Mouse (Mus musculus): Measurements from ENCODE around the gene Bend7. TPM values are rescaled to one million over a fixed set of nuclear protein-coding genes. Genes with fewer than 3 reads are reported as not detected.

The Bend7 gene
- polyA plus RNA-seq, 1 experiment from 2014 or later, result 6.3 TPM

- no peak overlapping the region for H3K9ac ChIP-seq (replicated peaks; ENCODE audit: low read depth, low read length)
- 79% methylated on average over 6 of the region's 6 CpGs for WGBS
- H3K4me3 ChIP-seq (ENCODE audit: low read depth, low read length), result no peak overlapping the region
- H3K9me3 ChIP-seq (ENCODE audit: control insufficient read depth, low read depth, low read length), result no peaks in the 10 kb centered on the region
- H3K4me1 ChIP-seq (ENCODE audit: control insufficient read depth, insufficient read depth, low read length), result no peaks in the 10 kb centered on the region
- H3K27ac ChIP-seq (ENCODE audit: low read length), result no peak overlapping the region; the same call in 1 of the 2 replicates
- H3K36me3 ChIP-seq (ENCODE audit: control insufficient read depth, insufficient read depth, low read length), result no peaks in the 10 kb centered on the region
- no peak overlapping the region for H3K4me2 ChIP-seq (replicated peaks; ENCODE audit: low read depth, low read length)
- ATAC-seq (ENCODE audit: insufficient number of reproducible peaks, insufficient read depth, low FRiP score, low read depth), result no peak
- no peaks in the 10 kb centered on the region for H3K27me3 ChIP-seq (ENCODE audit: control insufficient read depth, insufficient read depth, low read length)
Measured at GRCm38 (mm10) chr2:4828446-4828997, 110.9 kb downstream of the Bend7 start.

- Histone ChIP-seq H3K27me3 (ENCODE audit: control insufficient read depth, insufficient read depth, low read length) (no peaks in the 10 kb centered on the region), H3K27ac (ENCODE audit: low read length) (peak overlapping the region; percentile 69; the same call in 1 of the 2 replicates), H3K4me3 (ENCODE audit: low read depth, low read length) (no peak overlapping the region), H3K9ac (replicated peaks; ENCODE audit: low read depth, low read length) (no peak overlapping the region), H3K4me1 (ENCODE audit: control insufficient read depth, insufficient read depth, low read length) (no peaks in the 10 kb centered on the region), H3K4me2 (replicated peaks; ENCODE audit: low read depth, low read length) (no peak overlapping the region), H3K36me3 (ENCODE audit: control insufficient read depth, insufficient read depth, low read length) (no peaks in the 10 kb centered on the region), H3K9me3 (ENCODE audit: control insufficient read depth, low read depth, low read length) (no peaks in the 10 kb centered on the region)
- 89% methylated on average over 4 of the region's 4 CpGs for WGBS
- no peak for ATAC-seq (ENCODE audit: insufficient number of reproducible peaks, insufficient read depth, low FRiP score, low read depth)
Measured at GRCm38 (mm10) chr2:4829007-4829406, 111.4 kb downstream of the Bend7 start.

GRCm38 (mm10) chr2:4829489-4830065 lies 111.9 kb downstream of the Bend7 start:
- ATAC-seq (ENCODE audit: insufficient number of reproducible peaks, insufficient read depth, low FRiP score, low read depth), result peak; percentile 83
- Histone ChIP-seq H3K4me1 (ENCODE audit: control insufficient read depth, insufficient read depth, low read length) (no peaks in the 10 kb centered on the region), H3K27ac (ENCODE audit: low read length) (peak overlapping the region; percentile 66), H3K9me3 (ENCODE audit: control insufficient read depth, low read depth, low read length) (no peaks in the 10 kb centered on the region), H3K27me3 (ENCODE audit: control insufficient read depth, insufficient read depth, low read length) (no peaks in the 10 kb centered on the region), H3K4me2 (replicated peaks; ENCODE audit: low read depth, low read length) (no peak overlapping the region), H3K9ac (replicated peaks; ENCODE audit: low read depth, low read length) (no peak overlapping the region), H3K36me3 (ENCODE audit: control insufficient read depth, insufficient read depth, low read length) (no peaks in the 10 kb centered on the region), H3K4me3 (ENCODE audit: low read depth, low read length) (no peak overlapping the region)
- WGBS, result 64% methylated on average over 6 of the region's 6 CpGs

DNA sequence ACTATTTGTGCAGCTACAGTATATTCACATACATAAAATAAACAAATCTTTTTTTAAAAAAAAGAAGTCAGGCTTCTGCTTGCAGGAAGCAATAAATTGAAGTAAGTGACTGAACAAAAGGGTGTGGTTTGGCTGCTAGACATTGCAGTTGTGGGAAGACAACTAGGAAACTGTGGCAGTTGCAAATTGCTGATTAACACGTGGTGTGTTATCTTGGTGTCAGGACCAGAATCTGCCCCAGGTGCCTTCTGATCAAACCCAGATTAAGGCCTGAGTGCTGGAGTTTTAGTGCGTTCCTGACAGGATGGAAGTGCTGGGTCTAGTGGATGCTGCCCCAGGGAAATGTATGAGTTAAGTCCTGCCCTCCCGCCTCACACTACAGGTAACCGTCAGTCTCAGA lies 113.9 kb downstream of the Bend7 start:
- H3K27ac ChIP-seq (ENCODE audit: low read length), result no peak overlapping the region
- H3K36me3 ChIP-seq (ENCODE audit: control insufficient read depth, insufficient read depth, low read length), result no peaks in the 10 kb centered on the region
- no peak overlapping the region for H3K4me2 ChIP-seq (replicated peaks; ENCODE audit: low read depth, low read length)
- H3K4me3 ChIP-seq (ENCODE audit: low read depth, low read length), result no peak overlapping the region
- 45% methylated on average over 4 of the region's 4 CpGs for WGBS
- no peaks in the 10 kb centered on the region for H3K4me1 ChIP-seq (ENCODE audit: control insufficient read depth, insufficient read depth, low read length)
- H3K9me3 ChIP-seq (ENCODE audit: control insufficient read depth, low read depth, low read length), result no peaks in the 10 kb centered on the region
- no peaks in the 10 kb centered on the region for H3K27me3 ChIP-seq (ENCODE audit: control insufficient read depth, insufficient read depth, low read length)
- H3K9ac ChIP-seq (replicated peaks; ENCODE audit: low read depth, low read length), result no peak overlapping the region
- no peak for ATAC-seq (ENCODE audit: insufficient number of reproducible peaks, insufficient read depth, low FRiP score, low read depth)

- no peak overlapping the region for H3K9ac ChIP-seq (replicated peaks; ENCODE audit: low read depth, low read length)
- no peak for ATAC-seq (ENCODE audit: insufficient number of reproducible peaks, insufficient read depth, low FRiP score, low read depth)
- H3K36me3 ChIP-seq (ENCODE audit: control insufficient read depth, insufficient read depth, low read length), result no peaks in the 10 kb centered on the region
- no peak overlapping the region for H3K4me3 ChIP-seq (ENCODE audit: low read depth, low read length)
- H3K9me3 ChIP-seq (ENCODE audit: control insufficient read depth, low read depth, low read length), result no peaks in the 10 kb centered on the region
- no peaks in the 10 kb centered on the region for H3K4me1 ChIP-seq (ENCODE audit: control insufficient read depth, insufficient read depth, low read length)
- WGBS, result 76% methylated on average over 4 of the region's 4 CpGs
- H3K27me3 ChIP-seq (ENCODE audit: control insufficient read depth, insufficient read depth, low read length), result no peaks in the 10 kb centered on the region
- H3K4me2 ChIP-seq (replicated peaks; ENCODE audit: low read depth, low read length), result no peak overlapping the region
- H3K27ac ChIP-seq (ENCODE audit: low read length), result no peak overlapping the region
Measured at GRCm38 (mm10) chr2:4832166-4832565, 114.5 kb downstream of the Bend7 start.

- no peak overlapping the region for H3K4me3 ChIP-seq (ENCODE audit: low read depth, low read length)
- no peak overlapping the region for H3K27ac ChIP-seq (ENCODE audit: low read length)
- WGBS, result 77% methylated on average over 2 of the region's 2 CpGs
- no peaks in the 10 kb centered on the region for H3K27me3 ChIP-seq (ENCODE audit: control insufficient read depth, insufficient read depth, low read length)
- no peaks in the 10 kb centered on the region for H3K9me3 ChIP-seq (ENCODE audit: control insufficient read depth, low read depth, low read length)
- H3K9ac ChIP-seq (replicated peaks; ENCODE audit: low read depth, low read length), result no peak overlapping the region
- no peaks in the 10 kb centered on the region for H3K36me3 ChIP-seq (ENCODE audit: control insufficient read depth, insufficient read depth, low read length)
- no peak for ATAC-seq (ENCODE audit: insufficient number of reproducible peaks, insufficient read depth, low FRiP score, low read depth)
- H3K4me1 ChIP-seq (ENCODE audit: control insufficient read depth, insufficient read depth, low read length), result no peaks in the 10 kb centered on the region
- H3K4me2 ChIP-seq (replicated peaks; ENCODE audit: low read depth, low read length), result no peak overlapping the region
Measured at GRCm38 (mm10) chr2:4849449-4849848, 131.8 kb downstream of the Bend7 start.

Other genes with a start within 250 kb of the Bend7 start
- 32.5 and 33.0 TPM in 2 replicates for gene Prpf18, start 65.7 kb upstream of the Bend7 start, polyA plus RNA-seq (2014; fragmentation: Nextera tagmentation; extraction: Ambion mirVana)
- 81.9 and 83.5 TPM in 2 replicates for gene Sephs1, start 163.7 kb downstream of the Bend7 start, polyA plus RNA-seq (2014; fragmentation: Nextera tagmentation; extraction: Ambion mirVana)
- 59.0 and 64.2 TPM in 2 replicates for gene Phyh, start 201.2 kb downstream of the Bend7 start, polyA plus RNA-seq (2014; fragmentation: Nextera tagmentation; extraction: Ambion mirVana)

All from stomach, embryonic 14.5 days (tissue).